Mouse (Mus musculus): ENCODE measurements at regions not wholly inside any gene's neighbourhood (a gene's known extent, or its start where the extent isn't known, plus 50 kb on each side); places are given as distances from the start of the nearest gene placed in this dataset.
"Not testable (repeated sequence)": the region's sequence is repeated elsewhere in the genome, so short reads cannot be mapped to it uniquely, and the experiment has no call there.

- DNase-seq (ENCODE audit: low read depth, low spot score): no peak
Measured at GRCm38 (mm10) chr4:10315144-10315543, 559.2 kb upstream of the 2610301B20Rik start.

GRCm38 (mm10) chr4:10315875-10316274 lies 558.4 kb upstream of the 2610301B20Rik start:
- no peak for DNase-seq (ENCODE audit: low read depth, low spot score)

- DNase-seq (ENCODE audit: low read depth, low spot score): no peak
Measured at GRCm38 (mm10) chr4:10344147-10344546, 530.2 kb upstream of the 2610301B20Rik start.

- no peak for DNase-seq (ENCODE audit: low read depth, low spot score)
Measured at GRCm38 (mm10) chr4:10351876-10352627, 522.2 kb upstream of the 2610301B20Rik start.

- no peak for DNase-seq (ENCODE audit: low read depth, low spot score)
Measured at GRCm38 (mm10) chr4:10357572-10357971, 516.7 kb upstream of the 2610301B20Rik start.

GRCm38 (mm10) chr4:10389790-10390189 lies 484.5 kb upstream of the 2610301B20Rik start:
- DNase-seq (ENCODE audit: low read depth, low spot score): no peak

- no peak for DNase-seq (ENCODE audit: low read depth, low spot score)
Measured at GRCm38 (mm10) chr4:10397249-10397648, 477.0 kb upstream of the 2610301B20Rik start.

GRCm38 (mm10) chr4:10398075-10398474 lies 476.2 kb upstream of the 2610301B20Rik start:
- DNase-seq (ENCODE audit: low read depth, low spot score): no peak

- DNase-seq (ENCODE audit: low read depth, low spot score): no peak
Measured at GRCm38 (mm10) chr4:10399649-10400048, 474.6 kb upstream of the 2610301B20Rik start.

GRCm38 (mm10) chr4:10402928-10403327 lies 471.4 kb upstream of the 2610301B20Rik start:
- DNase-seq (ENCODE audit: low read depth, low spot score): no peak

GRCm38 (mm10) chr4:10404438-10404837 lies 469.9 kb upstream of the 2610301B20Rik start:
- DNase-seq (ENCODE audit: low read depth, low spot score): no peak

- DNase-seq (ENCODE audit: low read depth, low spot score): no peak
Measured at GRCm38 (mm10) chr4:10405102-10405501, 469.2 kb upstream of the 2610301B20Rik start.

- no peak for DNase-seq (ENCODE audit: low read depth, low spot score)
Measured at GRCm38 (mm10) chr4:10414274-10414673, 460.0 kb upstream of the 2610301B20Rik start.

- DNase-seq (ENCODE audit: low read depth, low spot score): no peak
Measured at GRCm38 (mm10) chr4:10421354-10421753, 452.9 kb upstream of the 2610301B20Rik start.

GRCm38 (mm10) chr4:10434438-10434837 lies 439.9 kb upstream of the 2610301B20Rik start:
- no peak for DNase-seq (ENCODE audit: low read depth, low spot score)

GRCm38 (mm10) chr4:10439921-10440320 lies 434.4 kb upstream of the 2610301B20Rik start:
- DNase-seq (ENCODE audit: low read depth, low spot score): not testable (repeated sequence)

GRCm38 (mm10) chr4:10459603-10460002 lies 414.7 kb upstream of the 2610301B20Rik start:
- DNase-seq (ENCODE audit: low read depth, low spot score): no peak

GRCm38 (mm10) chr4:10480936-10481335 lies 393.4 kb upstream of the 2610301B20Rik start:
- no peak for DNase-seq (ENCODE audit: low read depth, low spot score)

- DNase-seq (ENCODE audit: low read depth, low spot score): no peak
Measured at GRCm38 (mm10) chr4:10508163-10508821, 366.0 kb upstream of the 2610301B20Rik start.

- no peak for DNase-seq (ENCODE audit: low read depth, low spot score)
Measured at GRCm38 (mm10) chr4:10510013-10510412, 364.3 kb upstream of the 2610301B20Rik start.

GRCm38 (mm10) chr4:10550711-10551305 lies 323.5 kb upstream of the 2610301B20Rik start:
- DNase-seq (ENCODE audit: low read depth, low spot score): no peak

GRCm38 (mm10) chr4:10553724-10554123 lies 320.6 kb upstream of the 2610301B20Rik start:
- DNase-seq (ENCODE audit: low read depth, low spot score): no peak

- DNase-seq (ENCODE audit: low read depth, low spot score): no peak
Measured at GRCm38 (mm10) chr4:10560078-10560477, 314.2 kb upstream of the 2610301B20Rik start.

Measured in embryo, embryonic 11.5 days (tissue).